Mouse (Mus musculus) myocyte (in vitro differentiated cells): ENCODE data around the gene Cc2d1a. TPM values are rescaled to one million over a fixed set of nuclear protein-coding genes. Genes with fewer than 3 reads are reported as not detected.

Source experiments
- H3K27me3 ChIP-seq: one replicate; pipeline ENCODE4 v1.6.1; 2011; ENCODE audit not compliant: control insufficient read depth, insufficient read depth, insufficient read length
- H3K36me3 ChIP-seq: one replicate; pipeline ENCODE4 v1.6.1; 2011; ENCODE audit not compliant: control insufficient read depth, insufficient read depth
- H3K4me2 ChIP-seq: one replicate; pipeline ENCODE4 v1.6.1; 2011; ENCODE audit warnings: low read depth, control low read depth
- H3K4me3 ChIP-seq: one replicate; pipeline ENCODE4 v1.5.1; 2011; ENCODE audit warnings: mild to moderate bottlenecking, control low read depth, moderate library complexity
- H3K79me2 ChIP-seq: one replicate; pipeline ENCODE4 v1.6.1; 2011; ENCODE audit not compliant: control insufficient read depth, insufficient read depth
- H3ac ChIP-seq: one replicate; pipeline ENCODE4 v1.6.1; 2011; ENCODE audit not compliant: control insufficient read depth, insufficient read length
- CEBPB ChIP-seq: IDR thresholded peaks from 2 replicates; pipeline ENCODE4 v1.6.1; 2011; ENCODE audit warnings: mild to moderate bottlenecking, moderate library complexity; ENCODE audit not compliant: poor library complexity, insufficient read depth, severe bottlenecking
- E2F4 ChIP-seq: IDR thresholded peaks from one replicate; pipeline ENCODE4 v1.6.1; 2011; ENCODE audit warnings: mild to moderate bottlenecking, control low read depth, moderate library complexity; ENCODE audit not compliant: insufficient read depth
- MAX ChIP-seq: IDR thresholded peaks from one replicate; pipeline ENCODE4 v1.6.1; 2011; ENCODE audit warnings: low read depth, mild to moderate bottlenecking, control low read depth
- MYOD1 ChIP-seq, 3 experiments: IDR thresholded peaks; one replicate each; pipeline ENCODE4 v1.6.1; 2011; ENCODE audit warnings: control low read depth in 2 of 3, low read depth in 2 of 3, mild to moderate bottlenecking in 2 of 3, moderate library complexity in 1 of 3; ENCODE audit not compliant: insufficient read length in 2 of 3, control insufficient read depth in 1 of 3
- MYOG ChIP-seq, 3 experiments: IDR thresholded peaks; one replicate each; pipeline ENCODE4 v1.6.1; 2011; ENCODE audit warnings: control low read depth in 2 of 3, low read depth in 2 of 3, mild to moderate bottlenecking in 2 of 3; ENCODE audit not compliant: insufficient read length in 2 of 3, control insufficient read depth in 1 of 3, insufficient read depth in 1 of 3
- POLR2A ChIP-seq: IDR thresholded peaks from one replicate; pipeline ENCODE4 v1.6.1; 2011; ENCODE audit warnings: low read depth, mild to moderate bottlenecking, control low read depth, moderate library complexity; ENCODE audit not compliant: insufficient read length
- POLR2AphosphoS2 ChIP-seq: IDR thresholded peaks from one replicate; pipeline ENCODE4 v1.6.1; 2011; ENCODE audit warnings: low read depth, control low read depth; ENCODE audit not compliant: insufficient read length
- REST ChIP-seq: IDR thresholded peaks from one replicate; pipeline ENCODE4 v1.6.1; 2011; ENCODE audit warnings: mild to moderate bottlenecking, control low read depth, moderate library complexity; ENCODE audit not compliant: insufficient read depth, insufficient read length
- SRF ChIP-seq: IDR thresholded peaks from one replicate; pipeline ENCODE4 v1.6.1; 2011; ENCODE audit warnings: low read depth; ENCODE audit not compliant: control insufficient read depth, insufficient read length
- TCF12 ChIP-seq: IDR thresholded peaks from one replicate; pipeline ENCODE4 v1.6.1; 2011; ENCODE audit warnings: mild to moderate bottlenecking, control low read depth; ENCODE audit not compliant: poor library complexity, insufficient read depth, severe bottlenecking
- TCF3 ChIP-seq: IDR thresholded peaks from one replicate; pipeline ENCODE4 v1.6.1; 2011; ENCODE audit warnings: low read depth, control low read depth; ENCODE audit not compliant: insufficient read length
- USF1 ChIP-seq: IDR thresholded peaks from one replicate; pipeline ENCODE4 v1.6.1; 2011; ENCODE audit warnings: low read depth, mild to moderate bottlenecking, control low read depth, moderate library complexity
- polyA plus RNA-seq: library from polyadenylated mRNA; unstranded; fragments of >200 nt; fragmentation: generic; extraction: Trizol; gene quantifications from one replicate; pipeline ENCODE4 v1.2.1, GENCODE M21; 2012; ENCODE audit warnings: missing spikeins

Gene Cc2d1a
- polyA plus RNA-seq, 1 experiment = 25.3 TPM

DNA sequence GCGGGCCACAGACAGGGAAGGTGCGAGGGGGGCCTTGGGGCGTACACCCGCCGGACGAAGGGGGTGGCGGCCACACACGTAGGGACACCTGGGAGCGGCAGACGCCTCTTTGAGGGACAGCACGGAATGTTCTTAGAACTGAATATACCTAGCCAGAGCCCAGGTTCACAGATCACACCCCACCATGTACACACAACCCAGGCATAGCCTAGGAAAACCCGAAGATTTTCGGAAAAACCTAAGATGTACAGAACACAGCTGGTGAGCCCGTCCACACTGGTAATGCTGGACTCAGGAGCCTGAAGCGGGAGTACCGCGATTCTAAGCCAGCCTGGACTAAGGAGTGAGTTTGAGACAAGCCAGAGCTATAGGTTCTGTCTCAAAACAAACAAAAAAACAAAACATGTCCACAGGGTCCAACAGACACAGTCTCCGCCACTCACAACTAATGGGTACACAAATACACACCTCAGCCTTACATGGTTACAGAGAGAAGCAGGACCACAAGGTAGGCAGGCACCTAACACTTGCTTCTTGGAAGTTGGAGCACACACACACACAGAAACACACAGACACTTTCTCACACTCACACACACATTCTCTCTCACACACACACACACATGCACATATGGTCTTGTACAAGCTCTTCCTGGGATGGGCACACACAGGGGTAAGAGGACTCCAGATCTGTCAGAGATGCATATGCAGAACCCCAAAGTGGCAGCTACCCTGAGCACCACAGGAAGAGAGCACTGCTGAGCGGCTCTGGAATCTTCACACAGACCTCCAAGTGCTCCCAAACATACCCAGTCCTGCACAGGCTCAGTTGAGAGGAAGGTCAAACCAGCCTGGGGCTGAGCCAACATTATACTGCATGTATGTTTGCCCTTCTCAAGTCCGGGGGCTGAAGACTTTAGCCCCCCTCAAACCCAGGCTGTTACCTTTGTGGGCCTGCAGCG is 36.6 kb upstream of the Cc2d1a start:
- H3K27me3 ChIP-seq = no peaks in the 10 kb centered on the region
- peak overlapping the region; percentile 69 for H3ac ChIP-seq
- no peaks in the 10 kb centered on the region for H3K79me2 ChIP-seq
- peak overlapping the region; percentile 78 for H3K4me2 ChIP-seq
- H3K4me3 ChIP-seq = peak overlapping the region; percentile 28
- TF ChIP-seq USF1 = no peak
- no peak for TF ChIP-seq TCF12
- no peak for TF ChIP-seq TCF3
- TF ChIP-seq POLR2AphosphoS2 = no peak
- no peak for TF ChIP-seq MYOG (IDR thresholded peaks at IDR 0.05; ENCODE audit: control insufficient read depth in 1 of 3, insufficient read depth in 1 of 3, insufficient read length in 2 of 3, low read depth in 2 of 3)
- no peak for TF ChIP-seq MAX
- TF ChIP-seq REST = no peak
- no peaks in the 10 kb centered on the region for H3K36me3 ChIP-seq

DNA sequence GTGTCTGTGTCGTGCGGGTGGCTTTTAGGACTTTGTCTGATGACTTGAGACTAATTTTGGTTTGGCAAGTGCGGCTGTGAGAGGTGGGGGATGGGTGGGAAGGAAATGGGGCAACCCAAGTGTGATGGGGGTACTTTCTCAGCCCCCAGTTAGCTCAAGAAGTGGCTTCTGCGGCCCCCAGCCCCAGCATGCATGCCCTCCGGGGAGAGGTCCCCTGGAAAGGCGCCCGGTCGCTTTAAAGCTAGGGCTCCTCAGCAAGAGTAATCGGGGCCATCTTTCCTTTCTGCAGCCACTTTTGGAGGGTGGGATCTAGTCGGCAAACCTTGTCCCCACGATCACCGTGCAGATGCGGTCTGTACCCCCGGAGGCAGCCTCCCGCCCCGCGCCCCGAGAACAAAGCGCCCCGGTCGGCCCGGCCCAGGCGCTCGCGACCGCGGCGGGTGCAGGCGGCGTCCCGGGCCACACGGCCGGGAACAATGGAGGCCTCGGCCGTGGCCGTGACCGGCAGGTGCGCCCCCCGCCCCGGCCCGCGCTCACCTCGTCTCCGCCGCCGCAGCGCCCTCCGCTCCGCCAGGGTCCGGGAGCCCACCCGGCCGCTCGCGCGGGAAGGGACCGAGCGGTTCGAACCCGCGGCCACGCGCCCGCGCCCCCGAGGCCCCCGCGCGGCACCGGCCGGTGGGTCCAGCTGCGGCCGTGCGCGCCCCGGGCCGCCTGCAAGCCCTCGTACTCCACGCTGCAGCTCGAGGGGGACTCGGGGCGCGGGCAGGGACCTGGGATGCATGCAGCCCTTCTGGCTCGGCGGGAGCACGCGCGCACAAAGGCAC is 35.7 kb upstream of the Cc2d1a start:
- peak overlapping the region; percentile 78 for H3K4me2 ChIP-seq
- H3K36me3 ChIP-seq = no peaks in the 10 kb centered on the region
- H3K79me2 ChIP-seq = no peaks in the 10 kb centered on the region
- H3K27me3 ChIP-seq = no peaks in the 10 kb centered on the region
- TF ChIP-seq TCF12 (no peak), REST (no peak), POLR2A (no peak), TCF3 (no peak)
- peak overlapping the region; percentile 69 for H3ac ChIP-seq
- peak overlapping the region; percentile 28 for H3K4me3 ChIP-seq

DNA sequence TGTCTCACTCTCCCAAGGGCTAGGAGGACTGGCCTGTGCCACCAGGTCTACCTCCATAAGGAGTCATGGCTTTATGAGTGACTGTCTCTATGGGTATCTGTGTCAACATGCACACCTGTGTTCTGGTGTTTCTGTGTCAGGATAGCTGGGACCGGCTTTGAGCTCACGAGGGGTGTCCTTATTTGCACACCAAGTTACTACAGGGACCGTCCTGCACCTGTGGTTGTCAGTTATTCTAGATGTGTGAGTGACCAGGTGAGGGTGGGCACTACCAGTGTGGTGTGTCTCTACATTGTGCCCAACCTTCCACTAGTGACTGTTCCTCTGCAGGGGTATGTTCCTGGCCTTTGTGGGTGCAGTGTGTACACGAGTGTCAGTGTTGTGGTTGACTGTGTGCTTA is 35.1 kb upstream of the Cc2d1a start:
- Histone ChIP-seq H3K27me3 (no peaks in the 10 kb centered on the region), H3ac (peak overlapping the region; percentile 69), H3K4me2 (peak overlapping the region; percentile 67), H3K4me3 (peak overlapping the region; percentile 28), H3K36me3 (no peaks in the 10 kb centered on the region), H3K79me2 (no peaks in the 10 kb centered on the region)
- no peak for TF ChIP-seq TCF12
- TF ChIP-seq MYOD1 (IDR thresholded peaks at IDR 0.05; ENCODE audit: control insufficient read depth in 1 of 3, insufficient read length in 2 of 3, low read depth in 2 of 3) = peak in 2 of 3 experiments; percentile 59 to 67

DNA sequence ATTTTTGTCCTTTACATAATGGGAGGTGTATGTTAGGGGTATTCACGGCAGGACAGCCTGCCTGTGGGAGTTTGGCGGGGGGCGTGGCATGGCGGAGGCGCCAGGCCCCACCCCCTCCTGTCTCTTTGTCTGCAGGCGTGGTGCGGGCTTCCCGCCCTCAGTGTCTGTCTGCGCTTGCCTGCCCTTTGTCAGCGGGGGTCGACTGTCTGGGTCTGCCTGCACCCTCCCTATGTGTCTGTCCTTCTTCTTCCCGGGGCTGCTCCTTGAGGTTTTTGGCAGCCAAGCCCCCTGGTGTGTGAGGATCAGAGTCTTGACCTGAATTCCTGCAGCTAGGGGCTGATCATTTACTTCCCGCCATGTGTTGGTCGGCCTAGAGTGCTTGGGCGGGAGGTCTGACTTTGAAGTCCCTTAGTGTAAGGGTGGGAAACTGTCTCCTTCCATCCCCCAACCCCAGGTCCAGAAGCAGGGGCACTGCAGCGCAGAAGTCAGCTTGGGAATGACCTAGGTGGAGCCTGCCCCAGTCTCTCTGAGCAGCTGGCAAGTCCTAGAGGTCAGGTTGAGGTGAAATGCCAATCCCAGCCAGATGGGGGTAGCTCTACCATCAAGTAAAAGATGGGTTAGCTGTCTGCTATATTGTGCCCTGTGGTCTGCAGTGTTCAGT is 32.9 kb upstream of the Cc2d1a start:
- Histone ChIP-seq H3K79me2 (no peaks in the 10 kb centered on the region), H3K36me3 (no peaks in the 10 kb centered on the region), H3ac (no peak overlapping the region), H3K27me3 (no peaks in the 10 kb centered on the region), H3K4me2 (no peak overlapping the region), H3K4me3 (no peak overlapping the region)
- TF ChIP-seq REST (no peak), TCF3 (no peak), USF1 (no peak), SRF (no peak), MYOG (IDR thresholded peaks at IDR 0.05; ENCODE audit: control insufficient read depth in 1 of 3, insufficient read depth in 1 of 3, insufficient read length in 2 of 3, low read depth in 2 of 3) (no peak), TCF12 (no peak)

DNA sequence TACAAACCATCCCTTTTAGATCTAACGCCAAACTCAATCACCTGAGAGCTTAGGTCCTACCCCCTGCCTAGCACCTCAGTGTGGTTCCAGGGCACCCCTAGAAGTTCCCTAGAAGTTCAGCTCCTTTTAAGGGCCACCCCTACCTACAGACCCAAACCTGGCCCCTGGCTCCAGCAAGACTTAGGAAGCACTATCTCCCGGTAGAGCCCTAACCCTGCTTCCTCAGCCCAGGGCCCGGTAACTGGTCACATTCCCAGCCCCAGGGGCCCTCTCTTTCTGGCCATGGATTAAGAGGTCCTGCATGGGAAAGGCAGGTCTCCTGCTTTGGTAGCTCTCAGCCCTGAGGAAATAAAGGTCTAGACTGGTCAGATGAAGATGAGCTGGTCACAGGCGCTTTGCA is 32.2 kb upstream of the Cc2d1a start:
- no peak for TF ChIP-seq CEBPB
- TF ChIP-seq REST = no peak
- TF ChIP-seq USF1 = no peak
- no peak for TF ChIP-seq MAX
- no peak for TF ChIP-seq E2F4
- no peak for TF ChIP-seq TCF12
- no peak for TF ChIP-seq SRF
- H3K4me3 ChIP-seq = no peak overlapping the region

More for the DNA sequence above, 32.2 kb upstream of the Cc2d1a start:
- no peak overlapping the region for H3ac ChIP-seq
- H3K4me2 ChIP-seq = no peak overlapping the region
- no peaks in the 10 kb centered on the region for H3K27me3 ChIP-seq
- H3K36me3 ChIP-seq = no peaks in the 10 kb centered on the region
- H3K79me2 ChIP-seq = no peaks in the 10 kb centered on the region
